Mouse (Mus musculus) myocyte (in vitro differentiated cells): ENCODE data around the gene Vamp3.

Source experiments
- POLR2A ChIP-seq: IDR thresholded peaks from one replicate; pipeline ENCODE4 v1.6.1; 2011; ENCODE audit warnings: low read depth, mild to moderate bottlenecking, control low read depth, moderate library complexity; ENCODE audit not compliant: insufficient read length
- POLR2AphosphoS2 ChIP-seq: IDR thresholded peaks from one replicate; pipeline ENCODE4 v1.6.1; 2011; ENCODE audit warnings: low read depth, control low read depth; ENCODE audit not compliant: insufficient read length
- TCF12 ChIP-seq: IDR thresholded peaks from one replicate; pipeline ENCODE4 v1.6.1; 2011; ENCODE audit warnings: mild to moderate bottlenecking, control low read depth; ENCODE audit not compliant: poor library complexity, insufficient read depth, severe bottlenecking
- TCF3 ChIP-seq: IDR thresholded peaks from one replicate; pipeline ENCODE4 v1.6.1; 2011; ENCODE audit warnings: low read depth, control low read depth; ENCODE audit not compliant: insufficient read length
- USF1 ChIP-seq: IDR thresholded peaks from one replicate; pipeline ENCODE4 v1.6.1; 2011; ENCODE audit warnings: low read depth, mild to moderate bottlenecking, control low read depth, moderate library complexity

GRCm38 (mm10) chr4:151070962-151071361 lies 13.2 kb upstream of the Vamp3 start:
- TF ChIP-seq POLR2A (no peak), TCF12 (no peak), POLR2AphosphoS2 (no peak), USF1 (no peak), TCF3 (no peak)
